Mouse (Mus musculus) forebrain, embryonic 10.5 days (tissue): ENCODE results near the gene Dcaf12l1. TPM values are rescaled to one million over a fixed set of nuclear protein-coding genes. Genes with fewer than 3 reads are reported as not detected.
"Not testable (repeated sequence)": the region's sequence is repeated elsewhere in the genome, so short reads cannot be mapped to it uniquely, and the experiment has no call there.

Source experiments
- DNase-seq: peaks from one replicate; pipeline ENCODE4 v3.0.0-alpha.2; 2017; ENCODE audit warnings: low spot score; ENCODE audit errors: extremely low spot score
- H3K27ac ChIP-seq: fragments of 300-500 bp; sonication (generic); 2 replicates; pipeline ENCODE4 v1.5.1; 2016; ENCODE audit warnings: mild to moderate bottlenecking
- H3K27me3 ChIP-seq: fragments of 300-500 bp; sonication (generic); 2 replicates; pipeline ENCODE4 v1.6.1; 2016; ENCODE audit warnings: mild to moderate bottlenecking; ENCODE audit not compliant: poor library complexity, severe bottlenecking
- H3K36me3 ChIP-seq: fragments of 300-500 bp; sonication (generic); replicated peaks from 2 replicates; pipeline ENCODE4 v1.6.1; 2016; ENCODE audit warnings: mild to moderate bottlenecking, moderate library complexity
- H3K4me1 ChIP-seq: fragments of 300-500 bp; sonication (generic); 2 replicates; pipeline ENCODE4 v1.6.1; 2016
- H3K4me3 ChIP-seq: fragments of 300-500 bp; sonication (generic); 2 replicates; pipeline ENCODE4 v1.5.1; 2016; ENCODE audit warnings: mild to moderate bottlenecking, moderate library complexity
- H3K9me3 ChIP-seq: fragments of 300-500 bp; sonication (generic); 2 replicates; pipeline ENCODE4 v1.6.1; 2016; ENCODE audit warnings: mild to moderate bottlenecking, moderate library complexity
- WGBS: fragments of 180-500 bp; shearing (Covaris S2); methylation state at CpG from one replicate; pipeline ENCODE4 v1.1.7; 2016; 5-methylcytosine and 5-hydroxymethylcytosine counted together
- polyA plus RNA-seq: library from polyadenylated mRNA; unstranded; fragments of >200 nt; fragmentation: Nextera tagmentation; extraction: Ambion mirVana; gene quantifications from 2 replicates; pipeline ENCODE4 v1.2.1, GENCODE M21; 2016

The Dcaf12l1 gene
- 6.6 and 6.7 TPM in 2 replicates for polyA plus RNA-seq

DNA sequence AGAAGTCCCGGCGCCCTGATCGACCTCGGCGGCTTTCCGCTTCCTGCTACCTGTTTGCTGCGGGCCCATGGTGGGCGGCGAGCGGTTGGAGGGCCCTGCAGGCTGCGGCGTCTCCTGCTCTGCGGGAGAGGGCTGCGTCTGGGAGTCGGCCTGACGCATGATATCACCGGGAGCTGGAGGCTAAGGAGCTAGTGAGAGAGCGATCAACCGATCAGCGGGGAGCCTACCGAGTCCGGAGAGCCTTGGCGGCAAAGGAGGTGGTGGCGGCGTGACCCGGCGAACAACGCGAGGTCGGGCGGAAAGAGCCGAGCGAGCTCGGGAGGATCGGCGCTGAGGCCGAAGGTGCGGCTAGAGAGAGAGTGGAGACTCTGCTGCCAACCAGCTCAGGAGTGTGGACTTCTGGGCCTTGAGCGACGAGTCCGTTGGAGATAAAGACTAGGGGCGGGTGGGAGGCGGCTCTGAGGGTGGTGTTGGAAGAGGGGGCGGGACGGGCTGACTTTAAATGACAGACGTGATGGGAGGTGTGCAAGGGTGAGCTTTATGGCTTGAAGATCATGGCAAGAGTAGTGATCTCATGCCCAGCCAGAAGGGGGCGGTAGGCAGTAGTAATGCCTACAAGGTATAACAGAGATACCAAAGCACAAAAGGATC lies at the start of gene Dcaf12l1:
Gene Dcaf12l1, minus strand, starts transcription at position 437 of the 651 bp plus-strand sequence.
- Histone ChIP-seq H3K36me3 (no peaks in the 10 kb centered on the region), H3K4me3 (peak within 1 kb of the TSS; percentile 58), H3K27ac (peak within 1 kb of the TSS; percentile 84), H3K4me1 (no peaks in the 10 kb centered on the region), H3K9me3 (no peaks in the 10 kb centered on the region), H3K27me3 (peaks cover 8% of the 10 kb centered on the region; the same call in 1 of the 2 replicates)
- peak; percentile 59 for DNase-seq
- 23% methylated on average over 47 of the region's 47 CpGs for WGBS

DNA sequence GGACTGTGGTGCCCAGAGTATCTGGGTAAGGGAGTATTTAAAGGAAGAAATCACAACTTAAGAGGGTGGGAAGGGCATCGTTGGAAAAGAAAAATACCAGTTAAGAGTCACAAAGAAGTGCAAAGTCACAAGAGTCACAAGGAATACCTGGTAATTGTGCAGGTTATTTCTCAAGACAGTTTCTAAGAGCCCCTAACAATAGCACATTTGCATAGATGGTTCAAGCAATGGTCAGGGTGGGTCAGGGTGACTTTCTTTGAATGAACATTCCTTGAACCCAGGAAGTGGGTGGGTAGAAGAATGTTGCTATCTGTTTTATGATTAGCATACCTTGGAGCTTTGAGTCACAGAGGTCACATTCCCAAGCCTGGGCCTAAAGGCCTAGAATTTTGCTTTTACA lies 19.4 kb upstream of the Dcaf12l1 start:
- DNase-seq: not testable (repeated sequence)
- WGBS: 68% methylated on average over 1 of the region's 1 CpGs

DNA sequence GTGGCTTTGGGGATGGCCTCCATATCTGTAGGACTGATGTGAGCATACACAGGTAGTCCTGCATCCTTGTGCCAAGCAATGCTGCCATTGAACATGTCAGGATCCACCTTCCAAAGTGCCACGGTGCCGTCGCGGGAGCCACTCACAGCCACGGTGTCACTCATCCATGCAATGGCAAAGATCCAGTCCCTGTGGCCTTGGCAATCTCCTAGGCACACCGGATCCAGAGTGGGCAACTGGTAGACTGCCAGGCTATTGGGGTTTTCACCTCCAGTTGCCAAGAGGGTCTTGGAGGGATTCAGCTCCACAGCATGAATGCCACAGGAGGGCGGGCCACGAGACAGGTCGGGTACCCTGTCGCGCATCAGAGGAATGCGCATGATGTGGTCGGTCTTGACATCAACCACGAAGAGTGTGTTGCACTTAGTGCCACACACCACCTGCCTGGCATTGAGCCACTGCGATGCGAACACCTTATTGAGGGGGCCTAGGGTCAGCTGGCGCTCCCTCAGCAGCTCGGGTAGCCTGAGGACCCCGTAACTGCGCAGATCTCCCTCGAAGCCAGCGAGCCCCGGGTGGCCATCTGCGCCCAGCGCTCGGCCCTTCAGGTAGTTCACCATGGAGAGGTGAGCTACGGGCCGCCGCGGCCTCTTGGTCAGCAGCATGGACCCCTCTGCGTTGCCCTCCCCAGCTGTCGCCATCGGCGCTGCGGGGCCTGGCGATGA lies 799 bp downstream of the Dcaf12l1 start:
- 36% methylated on average over 36 of the region's 36 CpGs for WGBS
- no peak for DNase-seq
- H3K9me3 ChIP-seq: no peaks in the 10 kb centered on the region
- H3K4me1 ChIP-seq: no peaks in the 10 kb centered on the region
- H3K27ac ChIP-seq: peak overlapping the region; percentile 84
- peak overlapping the region; percentile 58 for H3K4me3 ChIP-seq
- peaks cover 8% of the 10 kb centered on the region; the same call in 1 of the 2 replicates for H3K27me3 ChIP-seq
- no peaks in the 10 kb centered on the region for H3K36me3 ChIP-seq

More for the DNA sequence above, 19.4 kb upstream of the Dcaf12l1 start:
- not testable (repeated sequence) for H3K4me1 ChIP-seq, H3K9me3 ChIP-seq, H3K4me3 ChIP-seq, H3K27ac ChIP-seq, H3K36me3 ChIP-seq, H3K27me3 ChIP-seq
